Mouse (Mus musculus) liver, adult 2 months (tissue): ENCODE data around the gene Hk3. TPM values are rescaled to one million over a fixed set of nuclear protein-coding genes. Genes with fewer than 3 reads are reported as not detected.

ENCODE experiments used
- DNase-seq: peaks from one replicate; pipeline ENCODE4 v3.0.0-alpha.2; 2011; ENCODE audit warnings: low read depth, low spot score; ENCODE audit errors: extremely low read depth
- H3K27ac ChIP-seq: fragments of 200-500 bp; replicated peaks from 2 replicates; pipeline ENCODE4 v1.5.1; 2012; ENCODE audit warnings: low read depth, mild to moderate bottlenecking, control low read depth, inconsistent platforms, low read length; ENCODE audit not compliant: insufficient read depth
- H3K27me3 ChIP-seq: fragments of 200-500 bp; 2 replicates; pipeline ENCODE4 v1.6.1; 2012; ENCODE audit warnings: mild to moderate bottlenecking, moderate library complexity, low read length, inconsistent platforms; ENCODE audit not compliant: control insufficient read depth, insufficient read depth
- H3K36me3 ChIP-seq: fragments of 200-500 bp; 2 replicates; pipeline ENCODE4 v1.6.1; 2012; ENCODE audit warnings: low read length, inconsistent platforms; ENCODE audit not compliant: control insufficient read depth, insufficient read depth
- H3K4me1 ChIP-seq: fragments of 200-500 bp; 2 replicates; pipeline ENCODE4 v1.6.1; 2011; ENCODE audit warnings: low read length; ENCODE audit not compliant: control insufficient read depth, insufficient read depth
- H3K4me3 ChIP-seq: fragments of 200-500 bp; 2 replicates; pipeline ENCODE4 v1.5.1; 2011; ENCODE audit warnings: low read depth, mild to moderate bottlenecking, control low read depth, low read length, moderate library complexity; ENCODE audit not compliant: insufficient read depth
- H3K79me2 ChIP-seq: fragments of 200-500 bp; 2 replicates; pipeline ENCODE4 v1.6.1; 2012; ENCODE audit warnings: inconsistent platforms, mild to moderate bottlenecking, low read length, moderate library complexity; ENCODE audit not compliant: control insufficient read depth, insufficient read depth
- H3K9ac ChIP-seq: fragments of 200-500 bp; 2 replicates; pipeline ENCODE4 v1.6.1; 2012; ENCODE audit warnings: low read depth, mild to moderate bottlenecking, control low read depth, inconsistent platforms, low read length
- CTCF ChIP-seq: fragments of 200-500 bp; IDR thresholded peaks from 2 replicates; pipeline ENCODE4 v1.5.1; 2011; ENCODE audit warnings: low read depth, low read length, control low read depth
- POLR2A ChIP-seq: fragments of 200-500 bp; IDR thresholded peaks from 2 replicates; pipeline ENCODE4 v1.6.1; 2011; ENCODE audit warnings: low read length, control low read depth; ENCODE audit not compliant: insufficient read depth; ENCODE audit errors: extremely low read depth
- WGBS: fragments of 180-500 bp; shearing (Covaris S2); methylation state at CpG from one replicate; pipeline ENCODE4 v1.1.7; 2018; 5-methylcytosine and 5-hydroxymethylcytosine counted together
- polyA plus RNA-seq: library from polyadenylated mRNA; depleted of rRNA; stranded (reverse); fragments of >200 nt; gene quantifications from 2 replicates; pipeline ENCODE4 v1.2.3, GENCODE M21; 2012
- total RNA-seq: library from RNA; depleted of rRNA; stranded (reverse); fragments of >200 nt; gene quantifications from 2 replicates; pipeline ENCODE4 v1.2.3, GENCODE M21; 2014

The Hk3 gene
- total and polyA plus RNA-seq, 2 experiments: 4.1 to 5.4 TPM

GRCm38 (mm10) chr13:54970521-54971247 is 50.5 kb downstream of the Hk3 start:
- no peaks in the 10 kb centered on the region for H3K79me2 ChIP-seq
- TF ChIP-seq CTCF (0 out of 2 replicates have a peak, but pooled peaks have one; percentile 8), POLR2A (no peak)
- H3K4me3 ChIP-seq: no peak overlapping the region
- H3K36me3 ChIP-seq: no peaks in the 10 kb centered on the region
- no peak overlapping the region for H3K27ac ChIP-seq
- H3K27me3 ChIP-seq: no peaks in the 10 kb centered on the region
- H3K4me1 ChIP-seq: no peaks in the 10 kb centered on the region; the same call in 1 of the 2 replicates
- DNase-seq: no peak
- H3K9ac ChIP-seq: no peak overlapping the region
- 45% methylated on average over 14 of the region's 14 CpGs for WGBS

- no peak overlapping the region for H3K27ac ChIP-seq
- WGBS: 52% methylated on average over 9 of the region's 9 CpGs
- H3K9ac ChIP-seq: no peak overlapping the region
- TF ChIP-seq CTCF: no peak
- TF ChIP-seq POLR2A: no peak
- no peak overlapping the region for H3K4me3 ChIP-seq
- no peak for DNase-seq
- no peaks in the 10 kb centered on the region; the same call in 1 of the 2 replicates for H3K4me1 ChIP-seq
- no peaks in the 10 kb centered on the region for H3K79me2 ChIP-seq
- H3K27me3 ChIP-seq: no peaks in the 10 kb centered on the region
- H3K36me3 ChIP-seq: no peaks in the 10 kb centered on the region
Observed at GRCm38 (mm10) chr13:54969513-54969912, 51.7 kb downstream of the Hk3 start.

GRCm38 (mm10) chr13:54968636-54969035 is 52.5 kb downstream of the Hk3 start:
- WGBS: 73% methylated on average over 5 of the region's 5 CpGs
- H3K9ac ChIP-seq: no peak overlapping the region
- no peaks in the 10 kb centered on the region; the same call in 1 of the 2 replicates for H3K4me1 ChIP-seq
- no peak overlapping the region for H3K27ac ChIP-seq
- no peak for DNase-seq
- no peak for TF ChIP-seq CTCF
- H3K27me3 ChIP-seq: no peaks in the 10 kb centered on the region
- H3K79me2 ChIP-seq: no peaks in the 10 kb centered on the region
- H3K4me3 ChIP-seq: no peak overlapping the region
- no peaks in the 10 kb centered on the region for H3K36me3 ChIP-seq

DNA sequence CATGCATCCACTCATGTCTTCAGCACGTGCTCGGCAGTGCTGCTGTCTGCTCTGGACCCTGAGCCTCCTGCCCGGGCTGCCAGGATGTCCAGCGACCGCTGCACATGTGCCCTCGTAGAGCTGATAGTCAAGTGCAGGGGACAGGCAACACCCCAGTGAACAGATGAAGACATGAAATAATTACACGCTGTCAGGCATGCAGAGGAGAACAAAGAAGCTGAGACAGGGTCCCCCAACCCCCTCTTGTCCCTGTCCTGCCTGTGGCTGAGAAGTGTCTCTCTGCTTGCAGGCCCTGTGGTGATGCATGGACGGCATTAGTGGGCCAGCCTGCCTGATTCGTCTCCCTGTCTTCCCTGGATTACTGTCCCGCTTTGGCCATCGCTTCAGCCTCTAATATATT is 53.7 kb downstream of the Hk3 start:
- no peaks in the 10 kb centered on the region for H3K36me3 ChIP-seq
- H3K4me1 ChIP-seq: no peaks in the 10 kb centered on the region
- 86% methylated on average over 11 of the region's 11 CpGs for WGBS

DNA sequence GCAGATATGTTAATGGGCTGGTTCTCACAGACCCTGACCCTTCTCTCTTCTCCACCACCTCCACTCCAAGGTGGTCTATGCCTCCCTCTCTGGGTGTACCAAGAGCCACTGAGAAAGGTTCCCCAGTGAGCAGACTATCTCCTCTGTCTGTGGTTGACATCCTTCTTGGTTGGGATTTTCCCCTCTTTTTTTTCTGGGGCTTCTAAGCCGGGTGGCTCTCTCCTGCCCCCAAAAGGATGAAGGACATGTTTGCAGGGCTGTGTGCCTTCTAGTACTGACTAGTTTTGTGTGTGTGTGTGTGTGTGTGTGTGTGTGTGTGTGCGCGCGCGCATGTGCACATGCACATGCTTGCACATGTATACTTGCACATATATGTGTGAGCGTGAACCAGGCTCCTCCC is 55.9 kb downstream of the Hk3 start:
- TF ChIP-seq CTCF (no peak), POLR2A (no peak)

More for the DNA sequence above, 53.7 kb downstream of the Hk3 start:
- Histone ChIP-seq H3K4me3 (no peak overlapping the region), H3K27me3 (no peaks in the 10 kb centered on the region), H3K9ac (no peak overlapping the region), H3K27ac (no peak overlapping the region), H3K79me2 (no peaks in the 10 kb centered on the region)
- no peak for TF ChIP-seq POLR2A
- no peak for TF ChIP-seq CTCF
- DNase-seq: no peak

GRCm38 (mm10) chr13:54960491-54960890 is 60.7 kb downstream of the Hk3 start:
- Histone ChIP-seq H3K4me1 (peaks cover 5% of the 10 kb centered on the region), H3K36me3 (no peaks in the 10 kb centered on the region), H3K79me2 (no peaks in the 10 kb centered on the region), H3K9ac (no peak overlapping the region), H3K4me3 (no peak overlapping the region), H3K27me3 (no peaks in the 10 kb centered on the region), H3K27ac (no peak overlapping the region)
- no peak for TF ChIP-seq POLR2A
- TF ChIP-seq CTCF: no peak
- 57% methylated on average over 3 of the region's 3 CpGs for WGBS
- DNase-seq: no peak

More for the DNA sequence above, 55.9 kb downstream of the Hk3 start:
- Histone ChIP-seq H3K79me2 (no peaks in the 10 kb centered on the region), H3K4me3 (no peak overlapping the region), H3K27me3 (no peaks in the 10 kb centered on the region), H3K36me3 (no peaks in the 10 kb centered on the region), H3K4me1 (no peaks in the 10 kb centered on the region), H3K27ac (no peak overlapping the region), H3K9ac (no peak overlapping the region)
- no peak for DNase-seq
- WGBS: 90% methylated on average over 6 of the region's 6 CpGs
